Mouse (Mus musculus): ENCODE measurements around the gene Sema7a. TPM values are rescaled to one million over a fixed set of nuclear protein-coding genes. Genes with fewer than 3 reads are reported as not detected.
A peak's percentile ranks its signal among the peaks of the same experiment; 100 is the strongest.

The Sema7a gene
- polyA plus RNA-seq, 1 experiment from 2014 or later = 2.5 TPM

DNA sequence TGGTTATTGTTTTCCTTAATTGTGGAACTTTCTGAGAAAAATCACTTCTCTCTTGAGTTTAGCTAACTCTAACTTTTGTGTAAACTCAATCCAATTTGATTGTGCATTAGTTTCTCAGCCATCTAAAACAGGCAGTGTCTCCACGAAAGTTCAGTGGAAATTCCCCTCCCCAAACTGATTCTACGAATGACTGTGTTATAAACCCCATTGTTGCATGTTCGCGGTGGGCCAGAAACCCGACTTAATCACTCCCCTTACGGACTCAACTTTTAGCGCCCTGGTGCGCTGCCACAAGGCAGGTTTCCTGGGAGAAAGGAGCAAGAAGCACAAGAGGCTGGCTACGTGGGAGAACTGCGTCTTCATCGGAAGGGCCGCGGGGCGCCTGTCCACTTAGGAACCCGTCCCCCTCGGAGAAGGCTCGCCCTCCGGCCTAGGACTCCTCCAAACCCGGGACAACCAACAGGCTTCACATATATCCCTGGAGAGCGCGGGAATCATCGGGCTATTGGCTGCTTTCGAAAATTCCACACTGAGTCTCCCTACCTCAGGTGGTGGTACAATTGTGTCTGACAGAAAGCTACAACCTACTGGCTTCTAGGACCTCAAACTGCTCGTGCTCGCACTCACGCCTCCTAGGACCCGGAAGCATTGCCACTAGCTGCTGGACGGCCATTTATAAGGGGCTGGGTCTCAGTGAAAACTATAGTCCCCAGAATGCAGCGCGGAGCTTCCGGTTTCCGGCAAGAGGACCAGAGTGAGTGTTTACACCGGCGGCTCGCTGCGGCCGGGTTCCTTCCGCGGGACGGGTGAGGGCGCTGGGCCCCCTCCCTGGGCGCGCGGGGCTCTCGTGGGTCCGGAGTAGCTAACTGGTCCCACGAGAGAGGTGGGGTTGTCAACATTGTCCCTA, 29.4 kb upstream of the Sema7a start, which contains the start of gene Ubl7:
Ubl7 (plus strand) TSS at position 726 of the 907 bp plus-strand sequence.
- ATAC-seq = peak; percentile 99
- no peaks in the 10 kb centered on the region for H3K27me3 ChIP-seq (replicated peaks; ENCODE audit: control insufficient read depth, insufficient read depth, low read length)
- H3K27ac ChIP-seq (ENCODE audit: low read length) = peak within 1 kb of the TSS; percentile 18; the same call in 1 of the 2 replicates
- H3K36me3 ChIP-seq (ENCODE audit: control insufficient read depth, insufficient read depth) = peaks cover 3% of the 10 kb centered on the region; the same call in 1 of the 2 replicates
- no peaks in the 10 kb centered on the region for H3K9me3 ChIP-seq (ENCODE audit: control insufficient read depth, low read length)
- under 1% methylated on average over 47 of the region's 47 CpGs for WGBS
- peak within 1 kb of the TSS; percentile 94 for H3K4me3 ChIP-seq (replicated peaks; ENCODE audit: low read length)
- H3K9ac ChIP-seq (replicated peaks; ENCODE audit: low read depth, low read length) = peak within 1 kb of the TSS; percentile 87
- peak within 1 kb of the TSS; percentile 94 for H3K4me2 ChIP-seq (ENCODE audit: low read length)
- peaks cover 15% of the 10 kb centered on the region for H3K4me1 ChIP-seq (replicated peaks; ENCODE audit: control insufficient read depth, insufficient read depth, low read length)

DNA sequence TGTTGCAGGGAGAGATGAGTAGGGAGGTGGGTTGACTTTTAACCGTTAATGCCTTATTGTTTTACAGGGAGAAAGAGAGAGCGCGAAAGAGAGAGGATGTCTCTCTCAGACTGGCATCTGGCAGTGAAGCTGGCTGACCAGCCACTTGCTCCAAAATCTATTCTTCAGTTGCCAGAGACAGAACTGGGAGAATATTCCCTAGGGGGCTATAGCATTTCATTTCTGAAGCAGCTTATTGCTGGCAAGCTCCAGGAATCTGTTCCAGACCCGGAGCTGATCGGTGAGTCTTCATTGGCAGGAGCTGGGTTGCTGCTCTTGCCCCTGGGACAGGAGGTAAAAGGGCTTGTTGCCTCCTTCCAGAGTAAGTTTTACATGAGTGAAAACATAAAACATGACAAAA, 27.3 kb upstream of the Sema7a start:
- H3K4me1 ChIP-seq (replicated peaks; ENCODE audit: control insufficient read depth, insufficient read depth, low read length) = peaks cover 15% of the 10 kb centered on the region
- no peak for ATAC-seq
- no peak overlapping the region for H3K27ac ChIP-seq (ENCODE audit: low read length)
- H3K4me2 ChIP-seq (ENCODE audit: low read length) = no peak overlapping the region
- H3K4me3 ChIP-seq (replicated peaks; ENCODE audit: low read length) = no peak overlapping the region
- H3K27me3 ChIP-seq (replicated peaks; ENCODE audit: control insufficient read depth, insufficient read depth, low read length) = no peaks in the 10 kb centered on the region
- WGBS = 91% methylated on average over 5 of the region's 5 CpGs
- H3K36me3 ChIP-seq (ENCODE audit: control insufficient read depth, insufficient read depth) = peaks cover 3% of the 10 kb centered on the region; the same call in 1 of the 2 replicates
- no peaks in the 10 kb centered on the region for H3K9me3 ChIP-seq (ENCODE audit: control insufficient read depth, low read length)
- H3K9ac ChIP-seq (replicated peaks; ENCODE audit: low read depth, low read length) = no peak overlapping the region

DNA sequence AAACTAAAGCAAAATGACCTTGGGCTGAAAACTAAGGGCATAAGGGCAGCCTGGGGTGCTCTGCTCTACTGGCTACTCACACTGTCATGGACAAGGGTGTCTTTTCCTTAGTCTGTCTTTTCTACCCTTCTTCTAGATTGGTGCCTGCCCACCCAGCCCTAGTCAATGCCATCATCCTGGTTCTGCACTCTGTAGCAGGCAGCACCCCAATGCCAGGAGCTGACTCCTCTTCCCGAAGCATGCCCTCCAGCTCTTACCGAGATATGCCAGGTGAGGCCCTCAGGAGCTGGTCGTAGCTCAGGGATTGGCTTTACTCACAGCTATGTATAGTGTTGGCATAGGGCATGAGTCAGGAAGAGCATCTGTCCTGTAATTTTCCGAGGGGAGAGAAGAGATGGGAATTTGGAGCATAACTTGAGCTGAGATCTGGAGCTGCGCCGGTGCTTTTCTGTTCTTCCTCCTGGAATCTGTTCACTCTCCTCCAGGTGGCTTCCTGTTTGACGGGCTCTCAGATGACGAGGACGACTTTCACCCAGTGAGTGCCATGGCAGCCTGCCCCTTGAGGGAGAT, 18.3 kb upstream of the Sema7a start:
- H3K36me3 ChIP-seq (ENCODE audit: control insufficient read depth, insufficient read depth) = peaks cover 43% of the 10 kb centered on the region
- H3K4me1 ChIP-seq (replicated peaks; ENCODE audit: control insufficient read depth, insufficient read depth, low read length) = no peaks in the 10 kb centered on the region
- WGBS = 92% methylated on average over 9 of the region's 9 CpGs
- H3K9me3 ChIP-seq (ENCODE audit: control insufficient read depth, low read length) = no peaks in the 10 kb centered on the region
- no peak overlapping the region for H3K4me3 ChIP-seq (replicated peaks; ENCODE audit: low read length)
- H3K27ac ChIP-seq (ENCODE audit: low read length) = no peak overlapping the region
- no peak for ATAC-seq
- H3K27me3 ChIP-seq (replicated peaks; ENCODE audit: control insufficient read depth, insufficient read depth, low read length) = no peaks in the 10 kb centered on the region
- no peak overlapping the region for H3K9ac ChIP-seq (replicated peaks; ENCODE audit: low read depth, low read length)
- H3K4me2 ChIP-seq (ENCODE audit: low read length) = no peak overlapping the region

DNA sequence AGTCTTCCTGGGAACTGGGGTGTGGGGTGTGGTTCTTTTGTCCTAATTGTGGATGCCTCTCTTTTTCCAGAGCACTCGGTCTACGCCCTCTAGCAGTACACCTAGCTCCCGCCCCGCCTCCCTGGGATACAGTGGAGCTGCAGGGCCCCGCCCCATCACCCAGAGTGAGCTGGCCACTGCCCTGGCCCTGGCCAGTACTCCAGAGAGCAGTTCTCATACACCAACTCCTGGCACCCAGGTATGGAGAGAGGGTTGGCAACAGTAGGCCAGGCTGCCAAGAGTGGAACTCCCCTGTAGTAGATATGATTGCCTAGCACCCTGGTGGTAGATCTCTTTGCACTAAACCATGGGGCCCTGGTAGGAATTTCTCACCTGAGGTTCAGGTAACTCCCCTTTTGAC, 17.5 kb upstream of the Sema7a start:
- no peaks in the 10 kb centered on the region for H3K27me3 ChIP-seq (replicated peaks; ENCODE audit: control insufficient read depth, insufficient read depth, low read length)
- WGBS = 97% methylated on average over 5 of the region's 5 CpGs
- H3K9ac ChIP-seq (replicated peaks; ENCODE audit: low read depth, low read length) = no peak overlapping the region
- H3K27ac ChIP-seq (ENCODE audit: low read length) = no peak overlapping the region
- no peak overlapping the region for H3K4me3 ChIP-seq (replicated peaks; ENCODE audit: low read length)
- H3K4me1 ChIP-seq (replicated peaks; ENCODE audit: control insufficient read depth, insufficient read depth, low read length) = no peaks in the 10 kb centered on the region
- H3K36me3 ChIP-seq (ENCODE audit: control insufficient read depth, insufficient read depth) = peaks cover 48% of the 10 kb centered on the region
- H3K4me2 ChIP-seq (ENCODE audit: low read length) = no peak overlapping the region
- H3K9me3 ChIP-seq (ENCODE audit: control insufficient read depth, low read length) = no peaks in the 10 kb centered on the region
- no peak for ATAC-seq

DNA sequence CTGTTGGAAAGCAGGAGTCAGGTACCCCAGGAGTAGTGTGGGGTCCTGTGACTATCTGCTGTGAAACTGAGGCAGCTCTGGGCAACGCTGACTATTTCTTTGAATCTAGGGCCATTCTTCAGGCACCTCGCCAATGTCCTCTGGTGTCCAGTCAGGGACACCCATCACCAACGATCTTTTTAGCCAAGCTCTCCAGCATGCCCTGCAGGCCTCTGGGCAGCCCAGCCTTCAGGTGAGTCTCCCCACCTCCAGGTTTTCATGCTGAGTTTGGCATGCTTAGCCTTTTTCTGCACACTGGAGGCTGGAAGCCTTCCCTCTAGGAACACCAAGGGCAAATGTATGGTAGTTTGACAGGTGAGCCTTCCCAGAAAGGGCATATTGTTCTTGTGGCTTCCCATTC, 16.9 kb upstream of the Sema7a start:
- Histone ChIP-seq H3K36me3 (ENCODE audit: control insufficient read depth, insufficient read depth) (peaks cover 48% of the 10 kb centered on the region), H3K4me3 (replicated peaks; ENCODE audit: low read length) (no peak overlapping the region), H3K9ac (replicated peaks; ENCODE audit: low read depth, low read length) (no peak overlapping the region), H3K9me3 (ENCODE audit: control insufficient read depth, low read length) (no peaks in the 10 kb centered on the region), H3K27ac (ENCODE audit: low read length) (no peak overlapping the region), H3K27me3 (replicated peaks; ENCODE audit: control insufficient read depth, insufficient read depth, low read length) (no peaks in the 10 kb centered on the region), H3K4me2 (ENCODE audit: low read length) (no peak overlapping the region), H3K4me1 (replicated peaks; ENCODE audit: control insufficient read depth, insufficient read depth, low read length) (no peaks in the 10 kb centered on the region)
- WGBS = 95% methylated on average over 3 of the region's 3 CpGs
- no peak for ATAC-seq

DNA sequence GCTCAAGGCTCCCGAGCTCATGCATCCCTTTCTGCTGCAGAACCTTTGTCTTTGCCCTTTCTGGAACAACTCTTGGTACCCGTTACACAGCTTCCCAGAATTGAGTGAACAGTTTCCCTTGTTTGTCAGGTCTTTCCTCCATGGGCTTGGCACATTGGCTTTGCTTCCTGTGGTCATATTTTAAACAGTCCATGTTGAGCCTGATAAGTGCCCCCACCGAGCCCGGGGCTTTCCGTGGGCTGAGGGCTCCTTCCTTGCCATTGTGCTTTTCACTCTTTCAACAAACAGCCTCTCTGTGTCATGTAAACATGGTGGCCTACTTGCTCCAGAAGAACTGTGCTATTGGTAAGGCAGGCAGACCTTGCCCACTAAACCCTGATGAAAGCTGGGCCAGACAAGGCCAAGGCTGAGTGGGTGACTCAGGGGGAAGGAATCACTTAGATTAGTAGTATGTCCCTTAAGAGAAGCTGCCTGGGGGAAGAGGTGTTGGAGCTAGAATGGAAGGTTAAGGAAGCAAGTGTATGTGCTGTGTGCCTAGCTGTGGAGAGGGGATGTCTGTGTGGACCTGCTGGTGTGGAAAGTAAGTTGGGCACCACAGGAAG, 8.6 kb upstream of the Sema7a start:
- Histone ChIP-seq H3K36me3 (ENCODE audit: control insufficient read depth, insufficient read depth) (peaks cover 12% of the 10 kb centered on the region), H3K4me1 (replicated peaks; ENCODE audit: control insufficient read depth, insufficient read depth, low read length) (peaks cover 12% of the 10 kb centered on the region; the same call in 1 of the 2 replicates), H3K4me3 (replicated peaks; ENCODE audit: low read length) (no peak overlapping the region), H3K9me3 (ENCODE audit: control insufficient read depth, low read length) (no peaks in the 10 kb centered on the region), H3K27me3 (replicated peaks; ENCODE audit: control insufficient read depth, insufficient read depth, low read length) (no peaks in the 10 kb centered on the region), H3K9ac (replicated peaks; ENCODE audit: low read depth, low read length) (no peak overlapping the region), H3K4me2 (ENCODE audit: low read length) (no peak overlapping the region), H3K27ac (ENCODE audit: low read length) (no peak overlapping the region)
- 86% methylated on average over 5 of the region's 5 CpGs for WGBS
- ATAC-seq = no peak

DNA sequence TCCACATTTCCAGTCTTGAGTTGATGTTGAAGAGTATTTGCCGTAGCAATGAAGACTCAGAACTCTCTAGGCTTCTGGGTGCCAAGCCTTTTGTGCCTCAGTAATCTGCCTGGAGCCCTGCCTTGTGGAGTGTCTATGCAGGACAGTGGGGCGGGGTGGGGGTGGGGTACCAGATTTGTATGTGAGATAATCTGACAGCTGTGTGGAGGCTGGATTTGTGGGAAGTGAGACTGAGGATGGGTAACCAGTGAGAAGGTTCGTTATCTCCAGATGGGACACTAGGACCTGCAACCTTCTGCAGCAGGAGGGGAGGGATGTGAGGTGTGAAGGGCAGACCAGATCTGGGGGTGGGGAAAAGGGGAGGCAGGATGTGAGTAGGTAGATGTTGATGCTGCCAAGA, 7.7 kb upstream of the Sema7a start:
- Histone ChIP-seq H3K4me2 (ENCODE audit: low read length) (no peak overlapping the region), H3K27me3 (replicated peaks; ENCODE audit: control insufficient read depth, insufficient read depth, low read length) (no peaks in the 10 kb centered on the region), H3K27ac (ENCODE audit: low read length) (no peak overlapping the region), H3K4me3 (replicated peaks; ENCODE audit: low read length) (no peak overlapping the region), H3K9me3 (ENCODE audit: control insufficient read depth, low read length) (no peaks in the 10 kb centered on the region), H3K36me3 (ENCODE audit: control insufficient read depth, insufficient read depth) (0 out of 2 replicates have a peak, but pooled peaks cover 6% of the 10 kb centered on the region), H3K4me1 (replicated peaks; ENCODE audit: control insufficient read depth, insufficient read depth, low read length) (peaks cover 16% of the 10 kb centered on the region), H3K9ac (replicated peaks; ENCODE audit: low read depth, low read length) (no peak overlapping the region)
- ATAC-seq = no peak
- WGBS = 66% methylated on average over 3 of the region's 3 CpGs

DNA sequence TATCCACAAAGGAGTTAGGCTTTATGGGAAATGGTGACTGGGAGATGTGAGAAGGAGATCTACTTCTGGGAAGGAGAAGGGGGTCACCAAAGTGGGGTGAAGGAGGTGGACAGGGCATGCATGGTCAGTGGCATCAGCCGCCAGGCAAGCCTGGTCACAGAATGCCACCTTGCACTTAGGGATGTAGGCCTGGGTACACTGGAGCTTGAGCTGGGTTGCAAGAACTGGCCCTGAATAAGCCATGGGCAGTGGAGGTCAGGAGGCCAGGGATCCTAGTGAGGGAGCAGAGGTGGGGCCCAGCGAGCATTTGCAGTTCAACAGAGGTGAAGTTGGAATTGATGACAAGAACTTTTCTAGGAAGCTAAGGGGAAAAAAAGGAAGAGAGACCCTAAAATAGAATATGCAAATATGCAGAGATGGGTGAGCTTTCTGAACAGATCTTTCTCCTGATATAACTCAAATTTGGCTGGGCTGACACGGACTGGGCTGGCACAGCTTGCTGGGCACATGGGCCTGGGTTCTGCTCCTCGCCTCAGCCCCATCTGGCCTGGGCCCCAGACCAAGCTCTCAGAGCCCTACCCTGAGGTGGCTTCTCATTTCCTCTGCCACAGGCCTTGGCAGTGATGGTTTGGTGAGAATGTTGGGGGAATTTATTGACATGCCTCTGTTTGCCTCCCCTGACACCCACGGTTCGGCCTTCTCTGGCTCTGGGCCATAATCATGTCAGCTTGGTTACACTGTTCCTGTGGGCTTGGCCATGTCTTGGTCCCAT, 6.9 kb upstream of the Sema7a start:
- Histone ChIP-seq H3K9ac (replicated peaks; ENCODE audit: low read depth, low read length) (no peak overlapping the region), H3K4me1 (replicated peaks; ENCODE audit: control insufficient read depth, insufficient read depth, low read length) (peaks cover 23% of the 10 kb centered on the region), H3K9me3 (ENCODE audit: control insufficient read depth, low read length) (no peaks in the 10 kb centered on the region), H3K36me3 (ENCODE audit: control insufficient read depth, insufficient read depth) (0 out of 2 replicates have a peak, but pooled peaks cover 6% of the 10 kb centered on the region), H3K4me3 (replicated peaks; ENCODE audit: low read length) (no peak overlapping the region), H3K27me3 (replicated peaks; ENCODE audit: control insufficient read depth, insufficient read depth, low read length) (no peaks in the 10 kb centered on the region), H3K4me2 (ENCODE audit: low read length) (no peak overlapping the region), H3K27ac (ENCODE audit: low read length) (no peak overlapping the region; the same call in 1 of the 2 replicates)
- peak; percentile 80 for ATAC-seq
- WGBS = 65% methylated on average over 6 of the region's 6 CpGs
